Mouse (Mus musculus): Measurements from ENCODE around the gene Aff1.

Aff1 gene

GRCm38 (mm10) chr5:103693041-103693641, 967 bp downstream of the Aff1 start:
- no peak for DNase-seq (ENCODE audit: low read depth, low spot score)

GRCm38 (mm10) chr5:103694094-103694493, 1.9 kb downstream of the Aff1 start:
- no peak for DNase-seq (ENCODE audit: low read depth, low spot score)

GRCm38 (mm10) chr5:103697875-103698491, 5.8 kb downstream of the Aff1 start:
- no peak for DNase-seq (ENCODE audit: low read depth, low spot score)

GRCm38 (mm10) chr5:103698577-103698976, 6.4 kb downstream of the Aff1 start:
- no peak for DNase-seq (ENCODE audit: low read depth, low spot score)

- DNase-seq (ENCODE audit: low read depth, low spot score), result no peak
Measured at GRCm38 (mm10) chr5:103699537-103699936, 7.4 kb downstream of the Aff1 start.

- DNase-seq (ENCODE audit: low read depth, low spot score), result no peak
Measured at GRCm38 (mm10) chr5:103700661-103701060, 8.5 kb downstream of the Aff1 start.

GRCm38 (mm10) chr5:103701466-103701865, 9.3 kb downstream of the Aff1 start:
- no peak for DNase-seq (ENCODE audit: low read depth, low spot score)

- DNase-seq (ENCODE audit: low read depth, low spot score), result no peak
Measured at GRCm38 (mm10) chr5:103702527-103702926, 10.4 kb downstream of the Aff1 start.

- DNase-seq (ENCODE audit: low read depth, low spot score), result no peak
Measured at GRCm38 (mm10) chr5:103705331-103705730, 13.2 kb downstream of the Aff1 start.

GRCm38 (mm10) chr5:103705874-103706273, 13.7 kb downstream of the Aff1 start:
- DNase-seq (ENCODE audit: low read depth, low spot score), result no peak

GRCm38 (mm10) chr5:103709044-103709443, 16.9 kb downstream of the Aff1 start:
- no peak for DNase-seq (ENCODE audit: low read depth, low spot score)

GRCm38 (mm10) chr5:103711886-103712285, 19.7 kb downstream of the Aff1 start:
- no peak for DNase-seq (ENCODE audit: low read depth, low spot score)

- no peak for DNase-seq (ENCODE audit: low read depth, low spot score)
Measured at GRCm38 (mm10) chr5:103713422-103713821, 21.2 kb downstream of the Aff1 start.

- no peak for DNase-seq (ENCODE audit: low read depth, low spot score)
Measured at GRCm38 (mm10) chr5:103714943-103715342, 22.8 kb downstream of the Aff1 start.

GRCm38 (mm10) chr5:103716824-103717342, 24.7 kb downstream of the Aff1 start:
- no peak for DNase-seq (ENCODE audit: low read depth, low spot score)

- DNase-seq (ENCODE audit: low read depth, low spot score), result no peak
Measured at GRCm38 (mm10) chr5:103719131-103719530, 27.0 kb downstream of the Aff1 start.

- no peak for DNase-seq (ENCODE audit: low read depth, low spot score)
Measured at GRCm38 (mm10) chr5:103719851-103720250, 27.7 kb downstream of the Aff1 start.

GRCm38 (mm10) chr5:103720967-103721366, 28.8 kb downstream of the Aff1 start:
- DNase-seq (ENCODE audit: low read depth, low spot score), result no peak

GRCm38 (mm10) chr5:103721490-103721889, 29.3 kb downstream of the Aff1 start:
- no peak for DNase-seq (ENCODE audit: low read depth, low spot score)

- DNase-seq (ENCODE audit: low read depth, low spot score), result no peak
Measured at GRCm38 (mm10) chr5:103722721-103723120, 30.5 kb downstream of the Aff1 start.

- DNase-seq (ENCODE audit: low read depth, low spot score), result no peak
Measured at GRCm38 (mm10) chr5:103724384-103724783, 32.2 kb downstream of the Aff1 start.

GRCm38 (mm10) chr5:103724823-103725222, 32.6 kb downstream of the Aff1 start:
- no peak for DNase-seq (ENCODE audit: low read depth, low spot score)
